Mouse (Mus musculus) spleen, adult 2 months (tissue): ENCODE results near the gene Galnt15. TPM values are rescaled to one million over a fixed set of nuclear protein-coding genes. Genes with fewer than 3 reads are reported as not detected.
A peak's percentile ranks its signal among the peaks of the same experiment; 100 is the strongest.

Experiments
- DNase-seq, 2 experiments: peaks; one replicate each; pipeline versions ENCODE4 v3.0.0 to v3.0.0-alpha.2; 2012 to 2021; ENCODE audit warnings: low spot score in 2 of 2, low read depth in 1 of 2
- H3K27ac ChIP-seq: fragments of 200-500 bp; 2 replicates; pipeline ENCODE4 v1.5.1; 2012; ENCODE audit warnings: low read length, inconsistent platforms; ENCODE audit not compliant: insufficient read depth
- H3K27me3 ChIP-seq: fragments of 200-500 bp; 2 replicates; pipeline ENCODE4 v1.6.1; 2012; ENCODE audit warnings: mild to moderate bottlenecking, moderate library complexity, low read length, inconsistent platforms; ENCODE audit not compliant: control insufficient read depth, insufficient read depth
- H3K36me3 ChIP-seq: fragments of 200-500 bp; 2 replicates; pipeline ENCODE4 v1.6.1; 2012; ENCODE audit warnings: mild to moderate bottlenecking, low read length, inconsistent platforms; ENCODE audit not compliant: control insufficient read depth, insufficient read depth
- H3K4me1 ChIP-seq: fragments of 200-500 bp; 2 replicates; pipeline ENCODE4 v1.6.1; 2011; ENCODE audit warnings: inconsistent platforms; ENCODE audit not compliant: control insufficient read depth, insufficient read depth, insufficient read length
- H3K4me3 ChIP-seq: fragments of 200-500 bp; 2 replicates; pipeline ENCODE4 v1.5.1; 2011; ENCODE audit warnings: mild to moderate bottlenecking, inconsistent platforms; ENCODE audit not compliant: insufficient read depth, insufficient read length; ENCODE audit errors: extremely low read depth
- CTCF ChIP-seq: fragments of 200-500 bp; IDR thresholded peaks from 2 replicates; pipeline ENCODE4 v1.5.1; 2011; ENCODE audit warnings: mild to moderate bottlenecking, inconsistent platforms; ENCODE audit not compliant: insufficient read depth, insufficient read length, insufficient replicate concordance; ENCODE audit errors: extremely low read depth
- POLR2A ChIP-seq: fragments of 200-500 bp; IDR thresholded peaks from 2 replicates; pipeline ENCODE4 v1.6.1; 2011; ENCODE audit warnings: low read depth, low read length, inconsistent platforms
- WGBS: fragments of 180-500 bp; shearing (Covaris S2); methylation state at CpG from one replicate; pipeline ENCODE4 v1.1.7; 2018; 5-methylcytosine and 5-hydroxymethylcytosine counted together
- polyA plus RNA-seq: library from polyadenylated mRNA; depleted of rRNA; stranded (reverse); fragments of >200 nt; gene quantifications from 2 replicates; pipeline ENCODE4 v1.2.3, GENCODE M21; 2012

Galnt15 gene
- polyA plus RNA-seq, 1 experiment = 0.75 TPM

GRCm38 (mm10) chr14:32032522-32032921, 3.7 kb downstream of the Galnt15 start:
- peak in 1 of 2 experiments; percentile 34 for DNase-seq
- TF ChIP-seq POLR2A (no peak), CTCF (peak; percentile 72; the same call in 1 of the 2 replicates)
- H3K4me1 ChIP-seq = no peaks in the 10 kb centered on the region
- H3K27me3 ChIP-seq = no peaks in the 10 kb centered on the region
- no peaks in the 10 kb centered on the region for H3K36me3 ChIP-seq
- 10% methylated on average over 4 of the region's 4 CpGs for WGBS
- no peak overlapping the region for H3K27ac ChIP-seq
- no peak overlapping the region for H3K4me3 ChIP-seq

- H3K27me3 ChIP-seq = no peaks in the 10 kb centered on the region
- no peak for DNase-seq
- no peak overlapping the region for H3K27ac ChIP-seq
- no peaks in the 10 kb centered on the region for H3K4me1 ChIP-seq
- H3K36me3 ChIP-seq = no peaks in the 10 kb centered on the region
- WGBS = 86% methylated on average over 5 of the region's 5 CpGs
- TF ChIP-seq POLR2A (no peak), CTCF (no peak)
- H3K4me3 ChIP-seq = no peak overlapping the region
These were observed 7.7 kb downstream of the Galnt15 start for GRCm38 (mm10) chr14:32036482-32036881.

- no peaks in the 10 kb centered on the region for H3K4me1 ChIP-seq
These were observed 9.0 kb downstream of the Galnt15 start for GRCm38 (mm10) chr14:32037661-32038252.

GRCm38 (mm10) chr14:32042108-32042507, 13.3 kb downstream of the Galnt15 start:
- Histone ChIP-seq H3K4me3 (no peak overlapping the region), H3K4me1 (no peaks in the 10 kb centered on the region), H3K27ac (no peak overlapping the region), H3K27me3 (no peaks in the 10 kb centered on the region), H3K36me3 (no peaks in the 10 kb centered on the region)
- 83% methylated on average over 5 of the region's 5 CpGs for WGBS
- TF ChIP-seq CTCF (no peak), POLR2A (no peak)
- no peak for DNase-seq

More at GRCm38 (mm10) chr14:32037661-32038252, 9.0 kb downstream of the Galnt15 start:
- no peak overlapping the region for H3K27ac ChIP-seq
- H3K36me3 ChIP-seq = no peaks in the 10 kb centered on the region
- H3K27me3 ChIP-seq = no peaks in the 10 kb centered on the region
- TF ChIP-seq CTCF = no peak
- TF ChIP-seq POLR2A = no peak
- H3K4me3 ChIP-seq = no peak overlapping the region
- 84% methylated on average over 8 of the region's 8 CpGs for WGBS
- no peak for DNase-seq

- no peaks in the 10 kb centered on the region for H3K4me1 ChIP-seq
- no peak for DNase-seq
- no peak overlapping the region for H3K27ac ChIP-seq
- no peak overlapping the region for H3K4me3 ChIP-seq
- 92% methylated on average over 8 of the region's 8 CpGs for WGBS
- TF ChIP-seq POLR2A = no peak
- no peak for TF ChIP-seq CTCF
- H3K36me3 ChIP-seq = no peaks in the 10 kb centered on the region
- no peaks in the 10 kb centered on the region for H3K27me3 ChIP-seq
These were observed 17.6 kb downstream of the Galnt15 start for GRCm38 (mm10) chr14:32046357-32046756.

GRCm38 (mm10) chr14:32050171-32050570, 21.4 kb downstream of the Galnt15 start:
- H3K4me3 ChIP-seq = no peak overlapping the region
- 89% methylated on average over 6 of the region's 6 CpGs for WGBS
- no peaks in the 10 kb centered on the region for H3K36me3 ChIP-seq
- no peaks in the 10 kb centered on the region for H3K4me1 ChIP-seq
- H3K27me3 ChIP-seq = no peaks in the 10 kb centered on the region
- no peak overlapping the region for H3K27ac ChIP-seq
- DNase-seq = no peak
- TF ChIP-seq POLR2A = no peak
- TF ChIP-seq CTCF = no peak

- H3K27me3 ChIP-seq = no peaks in the 10 kb centered on the region
- no peak for DNase-seq
- H3K4me1 ChIP-seq = no peaks in the 10 kb centered on the region
- 75% methylated on average over 5 of the region's 5 CpGs for WGBS
- H3K27ac ChIP-seq = no peak overlapping the region
- no peak for TF ChIP-seq POLR2A
- TF ChIP-seq CTCF = no peak
- no peak overlapping the region for H3K4me3 ChIP-seq
- no peaks in the 10 kb centered on the region for H3K36me3 ChIP-seq
These were observed 25.1 kb downstream of the Galnt15 start for GRCm38 (mm10) chr14:32053895-32054294.
